Mouse (Mus musculus) spleen, postnatal 36 days (tissue): ENCODE results near the gene Psd4.

ENCODE experiments used
- DNase-seq, 2 experiments: peaks; one replicate each; pipeline ENCODE4 v3.0.0; 2022; ENCODE audit warnings: low spot score in 2 of 2, mixed read lengths in 1 of 2

Gene Psd4

DNA sequence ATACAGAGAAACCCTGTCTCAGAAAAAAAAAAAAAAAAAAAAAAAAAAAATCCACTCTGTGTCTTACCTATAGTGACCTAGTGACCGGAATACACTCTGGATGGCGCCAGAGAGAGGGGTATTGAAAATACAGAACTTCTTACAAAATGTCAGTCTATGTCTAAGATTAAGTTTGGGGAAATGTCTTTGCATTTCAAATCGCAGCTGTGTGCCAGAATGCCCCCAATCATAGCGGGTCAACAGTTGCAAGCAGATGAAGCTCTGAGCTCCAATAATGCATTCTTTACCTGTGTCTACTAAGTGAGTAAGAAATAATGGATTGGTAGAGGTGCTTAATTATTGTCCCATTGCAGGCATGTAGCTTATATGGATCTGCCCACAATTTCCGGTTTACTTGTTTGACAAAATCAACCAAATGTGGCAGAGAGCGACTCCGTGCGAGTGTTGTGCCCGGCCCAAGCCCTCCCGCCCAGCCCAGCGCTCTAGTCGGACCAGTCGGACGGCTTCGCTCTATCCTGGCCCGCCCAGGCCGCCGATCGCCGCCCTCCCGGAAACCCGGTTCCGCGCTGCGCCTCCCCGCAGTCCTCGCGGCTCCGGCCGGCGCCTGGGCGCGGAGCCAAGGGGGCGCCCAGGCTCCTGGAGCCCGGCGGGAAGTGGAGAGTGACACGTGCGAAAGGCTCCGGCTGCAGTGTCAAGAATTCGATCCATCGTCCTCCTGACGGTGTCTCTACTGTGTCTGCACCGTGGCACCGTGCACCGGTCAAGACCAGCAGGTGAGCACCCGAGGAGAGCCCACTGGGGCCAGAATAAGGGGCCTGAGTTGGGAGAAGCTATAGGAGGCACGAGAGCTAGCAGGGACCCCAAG is at the start of gene Psd4:
Psd4 (plus strand) TSS at position 551 of the 865 bp plus-strand sequence.
- DNase-seq, result peak; percentile 72 to 74

DNA sequence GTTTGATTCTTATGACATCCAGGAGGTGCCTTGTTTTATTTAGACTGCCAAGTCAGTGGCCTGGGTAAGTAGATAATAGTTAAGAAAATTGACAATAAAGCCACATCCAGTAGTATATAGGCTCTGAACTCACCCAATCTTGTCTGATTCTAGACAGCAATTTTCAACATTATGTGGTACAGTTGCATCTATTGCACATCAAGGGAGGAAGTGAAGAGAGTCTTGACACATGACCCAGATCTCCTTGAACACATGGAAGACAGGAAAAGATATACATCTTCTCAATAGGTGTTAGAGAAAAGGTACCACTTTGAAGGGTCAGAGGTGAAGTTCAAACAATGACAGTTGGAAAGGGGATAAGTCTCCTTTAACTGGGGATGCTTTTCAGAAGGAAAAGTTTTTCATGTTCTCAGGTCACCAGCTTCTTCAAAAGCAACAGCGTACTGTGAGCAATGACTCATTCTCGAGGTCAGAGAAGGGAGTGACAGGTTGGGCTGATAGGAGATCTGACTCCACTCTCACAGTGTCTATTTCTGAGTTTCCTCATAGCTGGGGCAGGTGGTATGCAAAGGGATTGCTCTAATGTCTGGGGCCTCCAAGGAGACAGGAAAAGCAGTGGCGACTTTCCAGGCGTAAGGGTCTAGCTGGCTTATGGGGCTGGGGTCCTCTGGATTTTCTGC is 49.3 kb upstream of the Psd4 start:
- DNase-seq, result no peak

DNA sequence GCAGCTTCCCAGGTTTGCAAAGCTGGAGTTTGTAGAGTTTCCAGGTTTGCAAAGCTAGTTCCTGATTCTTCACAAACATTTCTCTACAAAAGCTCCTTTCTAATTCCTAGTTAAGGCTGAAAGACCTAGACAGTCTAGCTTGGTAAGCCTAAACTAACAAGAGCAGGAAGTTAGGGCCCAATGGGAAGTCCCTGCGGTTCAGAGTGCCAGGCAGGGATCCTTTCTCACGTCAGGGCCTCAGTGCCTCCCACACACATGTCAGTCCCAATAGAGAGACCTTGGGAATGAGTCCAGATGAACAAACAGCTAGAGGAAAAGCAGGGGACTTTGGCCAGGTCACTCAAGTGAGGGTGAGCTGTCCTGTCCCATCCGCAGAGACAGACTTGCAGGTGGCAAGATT is 32.0 kb upstream of the Psd4 start:
- DNase-seq, result peak; percentile 2 to 11

DNA sequence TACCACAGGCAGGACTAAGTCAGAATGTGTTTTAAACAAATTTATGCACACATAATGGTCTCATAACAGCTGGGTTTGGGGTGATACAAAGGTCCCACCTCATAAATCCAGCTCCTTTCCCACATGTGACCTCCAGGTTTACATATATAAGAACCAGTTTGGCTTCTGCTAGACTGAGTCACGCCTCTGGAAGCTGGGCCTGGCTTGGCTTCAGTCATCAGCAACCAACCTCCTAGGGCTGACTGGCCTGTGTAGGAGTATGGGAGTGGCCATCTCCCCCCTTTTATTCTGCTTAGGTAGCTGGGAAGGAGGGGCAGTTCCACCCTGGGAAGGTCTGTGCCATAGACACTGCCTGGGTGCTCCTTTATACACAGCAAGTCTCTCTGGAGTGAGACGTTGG is 30.8 kb upstream of the Psd4 start, which contains the start of gene Il1rn:
Il1rn (plus strand) TSS at position 309 of the 400 bp plus-strand sequence.
- DNase-seq, result no peak

DNA sequence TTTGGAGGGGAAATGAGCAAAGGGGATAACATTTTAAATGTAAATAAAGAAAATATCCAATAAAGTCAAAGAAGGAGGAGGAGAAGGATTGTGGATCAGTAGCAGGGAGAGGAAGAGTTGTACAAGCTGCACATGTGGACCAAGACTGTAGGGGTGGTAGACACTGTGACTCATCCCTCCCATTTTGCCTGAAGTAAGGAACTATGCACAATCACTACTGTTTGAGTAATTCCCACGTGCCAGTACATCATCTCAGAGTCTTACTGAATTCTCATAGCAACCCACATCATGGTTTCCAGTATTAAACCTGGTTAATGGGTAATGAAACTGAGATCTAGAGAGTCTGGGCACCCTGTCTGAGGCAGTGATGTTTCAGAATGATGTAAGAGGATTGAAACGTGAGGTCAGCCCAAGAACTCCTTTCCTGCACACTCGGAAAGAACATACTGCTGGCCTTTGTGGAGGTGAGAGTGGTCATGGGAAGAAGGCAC is 25.9 kb upstream of the Psd4 start:
- no peak for DNase-seq

DNA sequence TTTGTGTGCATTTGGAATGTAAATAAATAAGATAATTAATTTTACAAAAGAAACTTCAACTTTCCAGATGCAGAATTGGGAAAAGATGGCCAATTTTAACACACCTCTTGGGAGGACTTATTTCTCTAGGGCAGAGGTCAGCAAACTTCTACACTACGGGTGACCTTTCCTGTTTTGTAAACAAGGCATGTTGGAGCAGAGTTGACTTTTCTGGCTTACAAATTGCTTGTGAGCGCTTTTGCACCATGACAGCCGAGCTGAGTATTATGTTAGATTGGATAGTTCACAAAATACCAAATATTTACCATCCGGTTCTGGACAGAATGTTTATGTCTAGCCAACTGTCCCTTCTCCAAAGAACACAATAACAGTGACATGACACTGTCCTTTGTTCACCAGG is 22.8 kb upstream of the Psd4 start:
- DNase-seq, result no peak

DNA sequence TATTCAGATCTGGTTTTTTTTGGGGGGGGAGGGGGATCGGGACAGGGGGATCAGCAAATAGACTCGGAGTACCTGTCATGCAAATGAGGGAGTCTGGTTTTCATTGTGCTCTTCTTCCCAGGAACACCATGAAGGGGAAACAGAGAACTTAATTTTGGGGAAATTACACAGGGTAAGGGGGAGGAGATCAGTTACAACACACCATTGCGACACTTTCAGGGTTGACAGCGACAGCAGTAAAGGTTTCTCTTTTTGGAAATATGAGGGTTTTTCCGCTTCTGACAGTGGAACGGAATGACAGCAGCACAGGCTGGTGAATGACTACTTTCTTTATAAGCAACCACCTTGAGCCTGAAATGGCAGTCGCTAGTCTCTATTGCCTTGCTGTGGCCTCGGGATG is 22.3 kb upstream of the Psd4 start:
- DNase-seq, result peak in 1 of 2 experiments; percentile 20

DNA sequence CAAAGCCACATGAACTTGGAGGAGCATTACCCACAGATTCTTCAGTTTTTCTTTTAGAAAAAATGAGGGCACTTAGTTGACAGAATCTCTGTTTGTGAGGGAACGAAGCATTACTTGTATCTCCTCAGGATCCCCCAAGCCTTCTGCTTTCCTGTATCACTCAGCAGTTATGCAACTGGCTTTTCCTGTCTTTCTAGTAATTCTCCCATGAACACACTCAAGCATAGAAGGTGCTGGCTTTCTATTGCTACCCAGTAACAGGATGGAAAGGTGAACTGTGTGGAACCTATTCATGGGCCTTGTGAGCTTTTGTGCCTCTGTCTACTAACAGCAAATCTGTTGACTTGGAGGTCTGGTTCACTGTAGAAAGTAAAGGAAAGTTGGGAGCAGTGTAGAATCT is 19.5 kb upstream of the Psd4 start:
- DNase-seq, result no peak

DNA sequence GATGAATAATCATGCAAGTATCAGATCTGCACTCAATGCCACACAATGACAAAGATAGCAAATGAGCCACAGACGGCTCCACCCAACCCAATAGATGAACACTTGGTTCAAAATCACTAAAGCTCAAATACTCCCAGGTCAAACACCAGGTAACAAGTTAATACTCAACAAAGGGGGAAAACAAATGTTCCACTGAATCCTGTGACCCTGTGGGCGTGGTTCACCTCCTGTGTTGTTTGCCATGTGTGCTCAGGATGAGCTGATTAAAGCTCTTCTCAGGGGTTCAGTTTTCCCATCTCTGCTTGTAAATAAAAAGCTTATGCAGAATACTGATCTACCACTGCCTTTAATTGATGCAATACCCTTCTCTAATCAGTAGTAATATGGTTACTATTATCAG is 16.2 kb upstream of the Psd4 start:
- no peak for DNase-seq

DNA sequence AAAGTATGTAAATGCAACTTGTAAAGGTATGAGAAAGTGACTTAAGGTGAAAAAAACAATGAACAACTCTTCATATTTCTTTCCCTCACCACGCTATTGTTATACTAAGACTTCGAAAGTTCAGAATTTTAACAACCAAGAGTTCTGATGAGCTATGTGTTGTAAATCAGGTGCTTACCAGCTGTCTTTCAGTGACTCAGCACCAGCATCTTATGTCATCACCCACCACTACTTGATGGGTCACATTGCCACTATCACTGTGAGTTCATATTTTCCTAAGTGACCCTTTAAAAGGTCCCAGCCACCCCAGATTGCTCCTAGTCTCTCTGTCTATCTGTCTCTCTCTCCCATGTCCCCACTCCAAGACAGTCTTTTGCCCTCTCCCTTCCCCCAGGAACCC is 14.3 kb upstream of the Psd4 start:
- no peak for DNase-seq

DNA sequence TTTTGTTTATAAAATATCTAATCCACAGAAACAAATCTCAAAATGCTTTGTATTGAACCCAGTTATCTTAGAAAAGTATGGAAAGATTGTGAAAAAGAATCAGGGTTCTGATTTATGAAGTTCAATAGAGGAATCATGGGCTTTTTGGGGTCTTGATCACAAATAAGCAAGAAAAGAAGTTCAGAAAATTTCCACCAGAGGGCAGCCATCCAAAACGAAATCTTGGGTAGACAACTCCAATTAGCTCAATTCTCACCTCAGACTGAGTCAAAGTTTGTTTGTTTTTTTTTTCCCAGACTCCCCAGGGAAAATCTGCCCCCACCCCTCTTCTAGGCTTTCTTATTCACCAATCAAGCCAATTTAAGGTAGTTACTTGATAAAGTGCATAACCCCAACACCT is 9.7 kb upstream of the Psd4 start:
- DNase-seq, result peak in 1 of 2 experiments; percentile 37

DNA sequence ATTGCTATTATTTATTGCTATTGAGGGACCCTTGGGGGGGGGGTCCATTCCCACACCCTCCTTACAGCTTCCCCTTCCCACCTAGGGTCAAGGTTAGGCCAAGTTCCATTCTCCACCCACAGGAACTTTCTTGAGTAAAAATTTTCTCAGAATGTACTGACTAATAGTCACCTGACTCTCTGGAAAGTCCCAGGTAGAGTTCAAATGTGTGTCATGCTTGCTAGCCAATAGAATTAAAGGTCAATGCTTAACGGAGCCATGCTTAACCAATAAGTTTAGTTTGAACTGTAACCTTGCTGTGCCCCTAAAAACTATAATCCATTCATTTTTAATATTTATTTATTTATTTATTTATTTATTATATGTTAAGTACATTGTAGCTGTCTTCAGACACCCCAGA is 8.0 kb upstream of the Psd4 start:
- no peak for DNase-seq

DNA sequence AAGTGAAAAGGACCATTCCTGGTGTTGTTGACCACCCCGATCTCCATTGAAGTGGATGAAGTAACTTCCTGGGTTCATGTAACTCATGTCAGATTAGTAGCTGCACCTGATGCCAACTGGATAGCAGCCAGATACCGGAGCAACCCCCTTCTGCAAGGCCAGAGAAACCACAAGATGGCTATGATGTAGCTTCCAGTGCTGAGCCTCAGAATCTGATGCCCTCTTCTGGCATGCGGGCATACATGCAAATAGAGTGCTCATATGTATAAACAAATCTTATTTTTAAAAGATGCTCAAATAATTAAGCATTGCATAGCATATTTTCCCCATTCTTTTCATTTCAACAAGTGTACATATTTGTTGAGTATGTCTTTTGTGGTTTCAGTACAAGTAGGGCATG is 3.6 kb upstream of the Psd4 start:
- no peak for DNase-seq

DNA sequence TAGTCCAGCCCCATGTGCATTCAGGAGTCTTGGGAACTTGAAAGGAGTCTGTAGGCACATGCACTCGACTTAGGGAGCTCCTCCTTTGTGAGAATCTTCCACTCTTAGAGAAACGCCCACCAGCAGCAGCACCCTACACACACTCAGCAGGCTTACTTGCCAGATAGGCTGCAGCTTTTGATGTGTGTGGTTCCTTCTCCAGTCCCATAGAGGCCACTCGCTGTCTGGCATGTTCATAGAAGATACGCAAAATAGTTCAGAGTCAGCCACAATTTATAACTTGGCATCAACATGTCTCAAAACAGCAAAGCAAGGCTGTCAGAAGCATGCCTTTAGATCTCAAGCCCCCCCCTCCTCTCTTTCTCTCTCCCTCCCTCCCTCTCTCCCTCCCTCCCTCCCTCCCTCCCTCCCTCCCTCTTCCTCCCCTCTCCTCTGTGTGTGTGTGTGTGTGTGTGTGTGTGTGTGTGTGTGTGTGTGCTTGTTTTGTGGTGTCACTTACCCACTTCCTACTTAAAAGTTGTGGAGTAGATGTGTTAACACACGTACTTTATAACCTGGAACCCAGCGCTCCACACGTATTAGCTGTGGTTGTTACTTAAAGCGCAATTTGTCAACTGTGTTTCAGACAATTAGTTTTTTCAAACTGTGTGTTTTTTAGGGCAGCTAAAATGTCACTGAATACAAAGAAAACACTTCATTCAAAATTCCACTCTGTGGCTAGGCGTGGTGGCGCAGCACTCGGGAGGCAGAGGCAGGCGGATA is 985 bp upstream of the Psd4 start:
- DNase-seq, result no peak

DNA sequence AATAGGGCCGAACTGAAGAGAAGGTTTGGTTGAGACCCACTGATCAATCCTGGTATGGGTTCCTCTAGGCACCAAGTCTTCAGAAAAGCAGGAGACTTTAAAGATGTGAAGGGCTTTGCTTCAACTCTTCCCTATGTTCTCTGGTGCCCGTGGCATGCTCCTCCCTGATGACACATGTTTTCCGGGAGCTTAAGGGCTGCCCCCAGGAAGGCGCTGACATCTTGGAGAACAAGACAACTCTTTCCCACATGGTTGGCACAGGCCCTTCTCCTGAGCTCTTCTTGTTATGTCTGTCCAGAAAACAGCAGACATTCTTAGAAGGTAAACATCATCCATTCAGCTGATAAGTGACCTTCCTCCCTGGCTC is 498 bp downstream of the Psd4 start:
- no peak for DNase-seq

DNA sequence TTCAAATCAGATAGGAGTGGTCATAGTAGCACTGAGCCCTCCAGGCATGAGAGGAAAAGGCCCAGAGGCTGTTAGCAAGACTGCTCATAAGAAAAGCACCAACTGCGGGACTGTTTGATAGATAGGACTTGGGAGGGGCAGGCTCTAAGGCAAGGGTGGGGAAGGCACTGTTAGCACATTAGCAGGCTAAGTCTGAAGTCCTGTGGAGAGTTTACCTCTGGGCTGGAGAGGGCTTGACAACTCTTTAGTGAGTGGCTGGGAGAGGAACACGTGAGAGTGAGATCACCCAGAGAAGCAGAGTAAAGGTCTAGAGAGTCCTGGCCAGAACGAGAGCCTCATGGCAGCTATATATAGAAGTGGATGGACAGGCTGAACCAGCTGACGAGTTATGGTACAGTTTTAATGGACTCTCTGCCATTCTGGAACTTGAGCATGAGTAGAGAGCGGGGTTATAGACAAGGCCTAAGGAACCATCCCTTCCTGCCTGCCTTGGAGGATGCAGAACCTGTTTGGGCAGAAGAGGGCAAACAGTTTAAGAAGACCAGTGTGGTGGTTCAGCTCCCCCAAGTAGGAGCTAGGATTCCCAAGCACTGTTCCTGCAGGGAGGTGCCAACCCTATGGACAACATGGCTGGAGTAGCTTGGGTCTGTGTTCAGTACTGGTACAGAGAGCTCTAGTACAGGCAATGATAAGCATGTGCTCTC is 11.5 kb downstream of the Psd4 start:
- no peak for DNase-seq

DNA sequence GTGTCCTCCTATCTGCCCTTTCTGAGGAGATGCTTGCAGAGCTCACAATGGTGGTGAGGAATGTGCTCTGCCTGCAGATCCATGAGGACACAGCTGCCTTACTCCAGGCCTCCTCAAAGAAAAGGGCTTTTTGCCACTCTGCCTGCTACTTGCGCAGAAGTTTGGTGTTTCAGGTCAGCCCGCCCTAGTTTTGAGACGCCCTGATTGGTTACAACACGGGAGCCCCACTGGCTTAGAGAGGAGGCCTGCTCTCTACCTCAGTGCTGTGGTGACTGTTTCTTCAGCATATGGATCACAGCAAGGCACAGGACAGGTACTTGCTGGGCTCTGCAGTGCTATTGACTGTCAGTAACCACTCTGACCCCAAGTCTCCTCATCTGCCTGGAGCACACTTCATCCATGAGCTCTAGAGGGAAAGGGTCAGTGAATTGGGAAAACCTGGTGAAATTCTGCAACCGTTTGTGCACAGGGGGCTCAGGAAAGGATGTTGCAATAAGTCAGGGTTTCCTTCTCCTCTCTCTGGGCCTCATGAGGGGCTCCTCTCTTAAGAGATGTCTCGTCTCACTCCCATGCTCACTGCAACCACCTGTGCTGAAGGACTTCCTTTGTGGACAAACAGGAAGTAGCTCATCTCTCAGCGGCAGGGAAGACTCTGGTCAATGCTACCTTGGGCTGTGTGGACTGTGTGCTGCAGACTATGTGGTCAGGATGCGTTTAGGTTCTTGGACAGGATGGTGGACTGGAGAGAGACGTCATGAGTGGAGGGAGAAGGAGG is 15.3 kb downstream of the Psd4 start:
- DNase-seq, result peak; percentile 35 to 51

DNA sequence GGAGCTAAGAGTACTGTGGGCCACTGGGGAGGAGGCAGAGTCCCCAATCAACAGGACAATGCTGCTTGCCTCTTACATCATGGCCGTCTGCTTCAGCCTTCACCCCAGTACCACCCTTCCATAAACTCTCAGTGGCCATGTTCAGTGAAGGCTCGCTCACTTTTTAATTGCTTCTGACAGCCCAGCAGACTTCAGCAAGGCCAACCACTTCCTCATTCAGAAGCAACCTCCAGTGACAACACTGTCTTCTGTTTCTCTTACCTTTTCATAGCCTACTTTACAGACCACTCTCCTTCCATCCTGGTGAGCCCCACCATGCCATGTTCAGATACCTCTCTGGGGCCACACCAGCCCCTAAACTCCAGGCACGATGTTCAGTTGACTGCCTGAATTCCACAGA is 16.3 kb downstream of the Psd4 start:
- peak; percentile 49 to 52 for DNase-seq

DNA sequence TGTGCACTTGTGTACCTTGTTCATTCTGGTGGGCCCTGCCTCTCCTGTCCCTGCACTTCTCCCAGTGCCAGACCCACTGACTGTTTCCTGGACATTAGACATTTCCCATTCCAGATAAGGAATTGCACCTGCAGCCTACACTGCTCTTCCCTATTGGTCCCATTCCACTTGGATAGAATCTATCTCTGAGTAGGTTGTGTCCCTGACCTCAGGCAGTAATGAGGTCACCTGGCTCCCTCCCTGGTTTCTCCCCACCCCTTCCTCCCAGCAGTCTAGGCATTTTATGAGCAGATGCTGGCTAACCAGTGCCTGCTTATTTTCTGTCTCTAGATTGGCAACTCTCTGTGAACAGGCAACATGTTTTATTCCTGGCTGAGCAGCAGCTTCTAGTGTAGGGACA is 17.0 kb downstream of the Psd4 start:
- DNase-seq, result no peak

DNA sequence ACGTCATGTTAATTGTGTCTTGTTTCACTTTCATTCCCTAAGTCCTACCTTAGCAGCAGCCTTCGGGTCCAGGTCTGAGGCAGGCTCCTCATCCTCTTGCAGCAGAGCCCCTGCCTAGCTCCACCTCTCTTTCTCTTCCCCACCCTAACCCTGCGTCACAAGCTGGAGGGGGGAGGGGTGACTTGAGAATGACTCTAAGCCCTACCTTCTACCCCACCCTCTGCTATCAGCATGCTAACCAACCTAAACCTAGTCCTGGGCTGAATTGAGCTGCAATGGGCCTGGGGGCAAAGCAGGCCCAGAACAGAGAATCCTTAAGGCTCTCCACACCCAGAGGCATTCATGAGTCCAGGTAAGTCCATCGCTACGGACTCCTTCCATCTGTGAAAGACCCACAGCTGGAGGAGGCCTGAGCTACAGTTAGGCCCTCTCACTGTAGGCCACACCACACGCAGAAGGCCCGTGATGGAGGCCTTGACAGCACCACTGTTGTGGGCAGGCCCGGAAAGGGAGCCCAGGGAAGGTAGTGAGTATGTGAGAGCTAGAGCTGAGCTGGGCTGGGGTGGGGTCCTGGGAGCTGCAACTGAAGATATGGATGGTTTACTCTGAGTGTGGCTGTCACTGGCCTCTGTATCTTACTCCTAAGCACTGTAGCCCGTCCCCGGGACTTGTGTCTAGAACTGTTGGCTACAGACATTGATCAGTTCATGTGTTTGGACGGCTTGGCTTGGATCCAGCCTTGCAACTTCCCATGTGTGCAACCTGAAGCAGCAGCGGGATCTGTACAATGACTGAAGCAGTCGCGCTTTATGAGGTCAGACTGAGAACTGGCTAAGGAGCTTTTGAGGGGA is 18.0 kb downstream of the Psd4 start:
- peak; percentile 85 to 88 for DNase-seq
